Mouse (Mus musculus) adipocyte (in vitro differentiated cells): ENCODE data around the gene Aup1.

Source experiments
- DNase-seq: peaks from one replicate; pipeline ENCODE4 v3.0.0-alpha.2; 2016; ENCODE audit warnings: low spot score

Gene Aup1

GRCm38 (mm10) chr6:83069488-83070246 is 15.3 kb downstream of the Aup1 start:
- no peak for DNase-seq

DNA sequence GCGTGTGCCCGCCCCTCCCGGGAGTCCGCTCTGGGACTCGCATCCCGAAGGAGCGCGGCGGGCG is 15.8 kb downstream of the Aup1 start, which contains the start of gene Tlx2:
Tlx2 (minus strand) TSS at position 47 of the 64 bp plus-strand sequence.
- no peak for DNase-seq

DNA sequence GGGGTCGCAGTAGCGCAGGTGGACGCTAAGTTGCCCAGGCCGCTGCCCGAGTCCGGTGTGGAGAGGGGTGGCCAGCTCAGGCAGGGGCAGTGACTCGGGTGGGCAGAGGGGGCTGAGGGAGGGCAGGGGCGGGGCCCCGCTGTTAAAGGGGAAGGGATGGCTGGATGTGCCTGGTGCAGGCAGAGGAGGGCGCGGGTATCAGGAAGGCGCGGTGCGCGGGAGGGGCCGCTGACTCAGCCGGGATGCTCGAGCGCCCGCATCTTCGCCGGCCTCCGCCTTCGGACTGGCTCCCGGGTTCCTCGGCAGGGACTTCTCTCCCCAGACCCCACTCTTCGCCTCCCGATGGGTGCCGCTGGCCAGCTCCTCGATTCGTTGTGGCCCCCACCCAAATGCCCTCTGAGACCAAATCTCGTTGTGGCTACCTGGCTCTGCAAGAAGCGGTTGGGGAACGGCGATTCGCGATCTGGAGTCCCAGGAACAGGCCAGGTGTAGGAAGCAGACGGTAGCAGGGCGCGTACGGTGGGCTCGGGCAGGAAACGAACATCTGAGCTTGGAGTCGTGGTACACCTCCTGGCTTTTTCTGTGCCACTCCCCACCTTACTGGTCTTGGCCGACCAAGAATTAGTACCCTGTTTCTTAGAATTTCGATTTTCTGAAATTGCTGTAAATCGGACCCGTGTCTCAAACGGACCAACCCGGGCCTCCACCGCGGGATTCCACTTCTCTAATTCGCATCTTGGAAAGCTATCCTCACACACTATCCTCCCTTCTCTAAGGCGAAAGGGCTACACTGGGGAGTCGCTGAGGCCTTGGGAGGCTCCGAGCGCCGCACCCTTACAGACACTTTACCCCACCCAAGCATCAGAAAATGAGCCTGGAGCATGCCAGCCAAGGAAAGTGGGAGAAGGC is 16.2 kb downstream of the Aup1 start:
- DNase-seq = no peak

DNA sequence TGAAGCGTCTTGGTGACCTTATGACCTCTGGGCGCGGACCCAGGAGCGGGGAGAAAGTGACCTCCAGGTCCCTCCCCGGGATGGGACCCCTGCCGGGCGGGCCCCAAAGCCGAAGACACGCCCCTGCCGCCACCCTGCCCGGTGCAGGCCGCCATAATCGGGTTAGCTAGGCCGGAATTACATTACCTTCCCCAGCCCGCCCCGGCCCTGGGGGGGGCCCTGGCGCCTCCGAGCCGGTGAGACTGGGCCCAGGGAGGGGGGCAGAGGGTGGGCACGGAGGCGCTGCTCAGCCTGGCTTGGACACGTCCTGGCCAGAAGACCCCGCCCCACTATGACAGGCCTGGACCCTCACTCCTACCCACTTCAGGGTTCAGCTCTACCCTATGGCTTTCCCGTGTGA is 16.9 kb downstream of the Aup1 start:
- no peak for DNase-seq

DNA sequence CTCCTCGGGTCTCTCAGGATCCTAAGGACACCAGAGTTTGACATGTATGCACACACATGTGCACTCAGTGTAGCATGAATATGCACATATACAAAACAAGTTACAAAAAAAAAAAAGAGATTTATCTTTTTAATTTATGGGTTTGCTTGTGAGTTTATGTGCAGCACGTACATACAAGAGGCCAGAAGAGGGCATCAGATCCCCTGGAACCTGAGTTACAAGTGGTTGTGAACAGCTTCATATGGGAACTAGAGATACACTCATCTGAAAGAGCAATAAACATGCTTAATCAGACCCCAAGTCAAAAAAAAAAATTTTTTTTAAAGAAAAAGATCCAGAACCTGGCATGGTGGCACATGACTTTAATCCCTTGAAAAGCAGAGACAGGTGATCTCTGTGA is 20.7 kb downstream of the Aup1 start:
- DNase-seq = no peak

GRCm38 (mm10) chr6:83077630-83078323 is 23.5 kb downstream of the Aup1 start, which contains the start of gene Pcgf1:
Pcgf1 (plus strand) TSS chr6:83077869.
- peak; percentile 70 for DNase-seq

- peak; percentile 99 for DNase-seq
Measured at GRCm38 (mm10) chr6:83078324-83078858, 24.1 kb downstream of the Aup1 start.

- no peak for DNase-seq
Measured at GRCm38 (mm10) chr6:83080210-83080609, 25.9 kb downstream of the Aup1 start.

GRCm38 (mm10) chr6:83083497-83083896 is 29.2 kb downstream of the Aup1 start:
- DNase-seq = no peak

GRCm38 (mm10) chr6:83084477-83084876 is 30.2 kb downstream of the Aup1 start:
- no peak for DNase-seq

GRCm38 (mm10) chr6:83086121-83087035 is 32.1 kb downstream of the Aup1 start, which contains the start of gene Lbx2:
Lbx2 (plus strand) TSS chr6:83086367.
- DNase-seq = no peak

DNA sequence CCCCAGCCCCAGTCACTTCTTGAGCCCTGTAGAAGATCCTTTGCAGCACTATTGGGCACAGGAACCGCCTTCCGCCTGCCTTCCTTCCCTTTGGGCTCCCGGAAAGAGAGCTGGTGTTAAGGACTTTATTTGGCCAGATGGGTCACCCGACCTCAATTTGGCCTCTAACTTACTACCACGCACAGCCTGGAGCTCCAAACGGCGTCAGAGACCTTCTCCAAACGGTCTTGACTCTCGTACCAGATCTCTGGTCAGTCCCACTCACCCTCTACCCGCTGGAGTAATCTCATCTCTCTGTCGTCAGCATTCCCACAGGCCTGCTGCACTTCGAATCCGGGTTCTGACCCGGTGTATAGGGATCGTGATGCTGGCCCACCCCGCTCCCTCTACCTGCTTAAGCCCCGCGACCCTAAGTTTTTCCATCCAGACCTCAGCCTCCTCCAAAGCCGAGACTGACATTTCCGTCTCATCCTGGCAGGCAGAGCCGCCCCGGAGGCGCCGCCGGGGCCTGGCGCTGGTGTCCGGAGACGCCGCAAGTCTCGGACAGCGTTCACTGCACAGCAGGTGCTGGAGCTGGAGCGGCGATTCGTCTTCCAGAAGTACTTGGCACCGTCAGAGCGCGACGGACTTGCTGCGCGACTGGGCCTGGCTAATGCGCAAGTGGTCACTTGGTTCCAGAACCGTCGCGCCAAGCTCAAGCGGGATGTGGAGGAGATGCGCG is 33.0 kb downstream of the Aup1 start:
- DNase-seq = no peak

- DNase-seq = no peak
Measured at GRCm38 (mm10) chr6:83087926-83088260, 33.6 kb downstream of the Aup1 start.

- DNase-seq = peak; percentile 59
Measured at GRCm38 (mm10) chr6:83092416-83093127, 38.3 kb downstream of the Aup1 start.

GRCm38 (mm10) chr6:83095968-83096367 is 41.6 kb downstream of the Aup1 start:
- DNase-seq = no peak

DNA sequence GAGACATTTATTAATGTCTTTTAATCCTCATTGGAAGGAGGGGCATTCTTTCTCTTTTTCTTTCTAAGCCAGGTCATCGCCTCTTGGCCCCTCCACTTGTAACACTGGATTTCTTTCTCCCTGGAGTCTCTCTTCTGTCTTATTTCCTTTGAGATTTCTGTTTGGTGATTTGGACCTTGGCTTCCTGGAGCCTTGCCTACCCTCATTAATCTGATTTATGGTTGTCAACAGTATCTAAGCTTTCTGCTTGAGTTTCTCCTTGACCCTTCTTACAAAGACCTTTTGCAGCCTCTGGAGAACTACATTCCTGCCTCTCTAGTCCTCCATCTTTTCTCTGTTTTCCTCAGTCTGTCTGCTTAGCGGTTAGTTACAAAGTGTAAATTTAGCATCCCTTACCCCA is 44.1 kb downstream of the Aup1 start:
- peak; percentile 52 for DNase-seq

DNA sequence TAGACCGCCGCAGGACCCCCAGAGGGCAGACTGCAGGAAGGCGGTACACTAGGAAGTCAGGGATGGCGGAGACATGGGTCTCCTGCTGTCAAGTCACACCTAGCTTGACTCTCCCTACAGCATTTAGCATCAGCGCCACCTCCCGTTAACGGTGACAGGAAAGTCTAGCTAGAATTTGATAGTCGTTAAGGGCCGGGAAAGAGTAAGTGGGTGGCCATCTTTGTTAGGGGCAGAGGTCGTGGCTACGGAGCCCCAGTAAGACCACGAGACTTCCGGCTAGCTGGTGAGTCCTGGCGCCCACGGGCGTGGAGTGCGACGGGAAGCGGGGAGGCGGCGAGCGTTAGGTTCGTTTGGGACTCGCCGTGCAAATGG is 47.0 kb downstream of the Aup1 start, which contains the start of the genes Ccdc142 and Gm42688:
Ccdc142 (plus strand) TSS at position 286 of the 372 bp plus-strand sequence.
Gm42688 (plus strand) TSS at position 302 of the 372 bp plus-strand sequence.
- peak; percentile 91 for DNase-seq

GRCm38 (mm10) chr6:83101688-83102556 is 47.6 kb downstream of the Aup1 start:
- DNase-seq = peak; percentile 71

GRCm38 (mm10) chr6:83103130-83103650 is 48.9 kb downstream of the Aup1 start:
- DNase-seq = no peak
